Mouse (Mus musculus): ENCODE data around the gene Sebox. TPM values are rescaled to one million over a fixed set of nuclear protein-coding genes. Genes with fewer than 3 reads are reported as not detected.
"Not testable (repeated sequence)": the region's sequence is repeated elsewhere in the genome, so short reads cannot be mapped to it uniquely, and the experiment has no call there.

The Sebox gene
- polyA plus RNA-seq, 1 experiment from 2014 or later: not detected

- ATAC-seq (ENCODE audit: insufficient number of reproducible peaks, insufficient read depth, low FRiP score, low TSS enrichment, low read depth): no peak
- no peaks in the 10 kb centered on the region for H3K9me3 ChIP-seq
- H3K36me3 ChIP-seq: peaks cover 98% of the 10 kb centered on the region
- no peak overlapping the region for H3K9ac ChIP-seq
- H3K4me3 ChIP-seq: no peak overlapping the region; the same call in 1 of the 2 replicates
- WGBS: 93% methylated on average over 1 of the region's 1 CpGs
- H3K4me1 ChIP-seq: no peaks in the 10 kb centered on the region
- H3K27ac ChIP-seq: no peak overlapping the region
- H3K4me2 ChIP-seq: no peak overlapping the region
- H3K27me3 ChIP-seq: no peaks in the 10 kb centered on the region
These were observed 19.3 kb downstream of the Sebox start for GRCm38 (mm10) chr11:78522481-78522997.

GRCm38 (mm10) chr11:78523241-78523955 is 20.2 kb downstream of the Sebox start:
- Histone ChIP-seq H3K27ac (no peak overlapping the region), H3K9ac (no peak overlapping the region), H3K36me3 (peaks cover 98% of the 10 kb centered on the region), H3K4me1 (no peaks in the 10 kb centered on the region), H3K4me3 (no peak overlapping the region), H3K4me2 (no peak overlapping the region), H3K27me3 (no peaks in the 10 kb centered on the region), H3K9me3 (no peaks in the 10 kb centered on the region)
- ATAC-seq (ENCODE audit: insufficient number of reproducible peaks, insufficient read depth, low FRiP score, low TSS enrichment, low read depth): no peak
- 89% methylated on average over 9 of the region's 9 CpGs for WGBS

GRCm38 (mm10) chr11:78524838-78525237 is 21.6 kb downstream of the Sebox start:
- Histone ChIP-seq H3K27ac (no peak overlapping the region), H3K9me3 (no peaks in the 10 kb centered on the region), H3K4me3 (no peak overlapping the region), H3K36me3 (peaks cover 99% of the 10 kb centered on the region), H3K27me3 (no peaks in the 10 kb centered on the region), H3K4me1 (no peaks in the 10 kb centered on the region), H3K4me2 (no peak overlapping the region), H3K9ac (no peak overlapping the region)
- WGBS: 82% methylated on average over 2 of the region's 2 CpGs
- ATAC-seq (ENCODE audit: insufficient number of reproducible peaks, insufficient read depth, low FRiP score, low TSS enrichment, low read depth): no peak

GRCm38 (mm10) chr11:78528714-78529113 is 25.5 kb downstream of the Sebox start:
- ATAC-seq (ENCODE audit: insufficient number of reproducible peaks, insufficient read depth, low FRiP score, low TSS enrichment, low read depth): no peak
- 88% methylated on average over 9 of the region's 9 CpGs for WGBS
- no peaks in the 10 kb centered on the region for H3K4me1 ChIP-seq
- no peak overlapping the region for H3K4me3 ChIP-seq
- no peaks in the 10 kb centered on the region for H3K27me3 ChIP-seq
- H3K27ac ChIP-seq: no peak overlapping the region
- H3K9ac ChIP-seq: no peak overlapping the region
- H3K36me3 ChIP-seq: peaks cover 75% of the 10 kb centered on the region
- H3K9me3 ChIP-seq: no peaks in the 10 kb centered on the region
- H3K4me2 ChIP-seq: no peak overlapping the region

- Histone ChIP-seq H3K27me3 (no peaks in the 10 kb centered on the region), H3K4me3 (no peak overlapping the region), H3K4me1 (peaks cover 8% of the 10 kb centered on the region), H3K9ac (no peak overlapping the region), H3K4me2 (no peak overlapping the region), H3K36me3 (peaks cover 62% of the 10 kb centered on the region), H3K27ac (no peak overlapping the region), H3K9me3 (no peaks in the 10 kb centered on the region)
- WGBS: 88% methylated on average over 12 of the region's 12 CpGs
- ATAC-seq (ENCODE audit: insufficient number of reproducible peaks, insufficient read depth, low FRiP score, low TSS enrichment, low read depth): no peak
These were observed 26.8 kb downstream of the Sebox start for GRCm38 (mm10) chr11:78530001-78530400.

- Histone ChIP-seq H3K9me3 (no peaks in the 10 kb centered on the region), H3K4me1 (peaks cover 11% of the 10 kb centered on the region), H3K9ac (no peak overlapping the region), H3K36me3 (peaks cover 52% of the 10 kb centered on the region), H3K4me2 (no peak overlapping the region), H3K27ac (0 out of 2 replicates have a peak overlapping the region, but pooled peaks have one; percentile 22), H3K27me3 (no peaks in the 10 kb centered on the region), H3K4me3 (no peak overlapping the region)
- WGBS: 64% methylated on average over 6 of the region's 6 CpGs
- no peak for ATAC-seq (ENCODE audit: insufficient number of reproducible peaks, insufficient read depth, low FRiP score, low TSS enrichment, low read depth)
These were observed 27.8 kb downstream of the Sebox start for GRCm38 (mm10) chr11:78531046-78531445.

- ATAC-seq (ENCODE audit: insufficient number of reproducible peaks, insufficient read depth, low FRiP score, low TSS enrichment, low read depth); H3K27ac ChIP-seq; H3K27me3 ChIP-seq; H3K4me3 ChIP-seq; H3K4me2 ChIP-seq; H3K9me3 ChIP-seq; H3K9ac ChIP-seq: not testable (repeated sequence)
- WGBS: 94% methylated on average over 10 of the region's 10 CpGs
- Histone ChIP-seq H3K36me3 (peaks cover 47% of the 10 kb centered on the region), H3K4me1 (peaks cover 11% of the 10 kb centered on the region)
These were observed 28.3 kb downstream of the Sebox start for GRCm38 (mm10) chr11:78531515-78531914.

GRCm38 (mm10) chr11:78534516-78534915 is 31.3 kb downstream of the Sebox start:
- no peak for ATAC-seq (ENCODE audit: insufficient number of reproducible peaks, insufficient read depth, low FRiP score, low TSS enrichment, low read depth)
- 85% methylated on average over 4 of the region's 4 CpGs for WGBS
- H3K27me3 ChIP-seq: no peaks in the 10 kb centered on the region
- H3K27ac ChIP-seq: no peak overlapping the region
- H3K9ac ChIP-seq: no peak overlapping the region
- peaks cover 27% of the 10 kb centered on the region for H3K4me1 ChIP-seq
- H3K4me3 ChIP-seq: peak overlapping the region; percentile 86
- H3K9me3 ChIP-seq: no peaks in the 10 kb centered on the region
- peak overlapping the region; percentile 86 for H3K4me2 ChIP-seq
- peaks cover 31% of the 10 kb centered on the region for H3K36me3 ChIP-seq

GRCm38 (mm10) chr11:78535376-78536079 is 32.3 kb downstream of the Sebox start:
- Histone ChIP-seq H3K4me3 (peak overlapping the region; percentile 86), H3K9ac (peak overlapping the region; percentile 86), H3K4me2 (peak overlapping the region; percentile 86), H3K4me1 (peaks cover 27% of the 10 kb centered on the region), H3K36me3 (peaks cover 29% of the 10 kb centered on the region), H3K27me3 (no peaks in the 10 kb centered on the region), H3K27ac (peak overlapping the region; percentile 96), H3K9me3 (no peaks in the 10 kb centered on the region)
- WGBS: under 1% methylated on average over 23 of the region's 23 CpGs
- no peak; the same call in 1 of the 2 replicates for ATAC-seq (ENCODE audit: insufficient number of reproducible peaks, insufficient read depth, low FRiP score, low TSS enrichment, low read depth)

- Histone ChIP-seq H3K36me3 (peaks cover 29% of the 10 kb centered on the region), H3K4me3 (peak within 1 kb of the TSS; percentile 86), H3K27me3 (no peaks in the 10 kb centered on the region), H3K9ac (peak within 1 kb of the TSS; percentile 89), H3K9me3 (no peaks in the 10 kb centered on the region), H3K4me1 (peaks cover 27% of the 10 kb centered on the region), H3K4me2 (peak within 1 kb of the TSS; percentile 86), H3K27ac (peak within 1 kb of the TSS; percentile 96)
- under 1% methylated on average over 52 of the region's 52 CpGs for WGBS
- ATAC-seq (ENCODE audit: insufficient number of reproducible peaks, insufficient read depth, low FRiP score, low TSS enrichment, low read depth): peak; percentile 97
These were observed 32.9 kb downstream of the Sebox start, which contains the start of the genes Tnfaip1 and Ift20 for GRCm38 (mm10) chr11:78536080-78536689. Gene Tnfaip1, minus strand, starts transcription at chr11:78536332. Gene Ift20, plus strand, starts transcription at chr11:78536361.

- 0 out of 2 replicates have a peak, but pooled peaks have one; percentile 0 for ATAC-seq (ENCODE audit: insufficient number of reproducible peaks, insufficient read depth, low FRiP score, low TSS enrichment, low read depth)
- H3K27ac ChIP-seq: peak overlapping the region; percentile 96
- H3K9ac ChIP-seq: peak overlapping the region; percentile 89
- no peaks in the 10 kb centered on the region for H3K27me3 ChIP-seq
- H3K4me1 ChIP-seq: peaks cover 27% of the 10 kb centered on the region
- peak overlapping the region; percentile 86 for H3K4me2 ChIP-seq
- H3K9me3 ChIP-seq: no peaks in the 10 kb centered on the region
- H3K4me3 ChIP-seq: peak overlapping the region; percentile 86
- 3% methylated on average over 14 of the region's 14 CpGs for WGBS
- peaks cover 31% of the 10 kb centered on the region for H3K36me3 ChIP-seq
These were observed 33.4 kb downstream of the Sebox start for GRCm38 (mm10) chr11:78536690-78537084.

Measured in embryonic facial prominence, embryonic 13.5 days (tissue).